Mouse (Mus musculus) 416B (cell line): Measurements from ENCODE around the gene Kcnh6.
"Not testable (repeated sequence)": the region's sequence is repeated elsewhere in the genome, so short reads cannot be mapped to it uniquely, and the experiment has no call there.

Experiments
- DNase-seq: peaks from one replicate; pipeline ENCODE4 v3.0.0; 2011; ENCODE audit warnings: low read depth

The Kcnh6 gene

GRCm38 (mm10) chr11:106013556-106014225 lies 5.8 kb downstream of the Kcnh6 start:
- DNase-seq, result no peak

- no peak for DNase-seq
Observed at GRCm38 (mm10) chr11:106016440-106016839, 8.5 kb downstream of the Kcnh6 start.

GRCm38 (mm10) chr11:106020051-106020763 lies 12.3 kb downstream of the Kcnh6 start:
- DNase-seq, result no peak

- no peak for DNase-seq
Observed at GRCm38 (mm10) chr11:106025774-106026173, 17.9 kb downstream of the Kcnh6 start.

GRCm38 (mm10) chr11:106026465-106027151 lies 18.7 kb downstream of the Kcnh6 start:
- peak; percentile 57 for DNase-seq

GRCm38 (mm10) chr11:106027607-106028006 lies 19.7 kb downstream of the Kcnh6 start:
- DNase-seq, result no peak

GRCm38 (mm10) chr11:106032074-106032473 lies 24.1 kb downstream of the Kcnh6 start:
- not testable (repeated sequence) for DNase-seq

GRCm38 (mm10) chr11:106033491-106033919 lies 25.6 kb downstream of the Kcnh6 start:
- DNase-seq, result no peak

- no peak for DNase-seq
Observed at GRCm38 (mm10) chr11:106034986-106035385, 27.1 kb downstream of the Kcnh6 start.

GRCm38 (mm10) chr11:106036548-106037417 lies 28.9 kb downstream of the Kcnh6 start, which contains the start of gene Dcaf7:
TSS of gene Dcaf7 (plus strand) at chr11:106036872.
- peak; percentile 98 for DNase-seq

GRCm38 (mm10) chr11:106037418-106037751 lies 29.5 kb downstream of the Kcnh6 start:
- peak; percentile 82 for DNase-seq

GRCm38 (mm10) chr11:106044349-106044748 lies 36.4 kb downstream of the Kcnh6 start:
- DNase-seq, result no peak

- no peak for DNase-seq
Observed at GRCm38 (mm10) chr11:106045256-106045655, 37.3 kb downstream of the Kcnh6 start.

- no peak for DNase-seq
Observed at GRCm38 (mm10) chr11:106045780-106046179, 37.9 kb downstream of the Kcnh6 start.

- DNase-seq, result no peak
Observed at GRCm38 (mm10) chr11:106046584-106046983, 38.7 kb downstream of the Kcnh6 start.

GRCm38 (mm10) chr11:106053921-106054320 lies 46.0 kb downstream of the Kcnh6 start:
- DNase-seq, result no peak

- DNase-seq, result no peak
Observed at GRCm38 (mm10) chr11:106054600-106054999, 46.7 kb downstream of the Kcnh6 start.

GRCm38 (mm10) chr11:106055341-106055740 lies 47.4 kb downstream of the Kcnh6 start:
- no peak for DNase-seq

GRCm38 (mm10) chr11:106056819-106057491 lies 49.0 kb downstream of the Kcnh6 start:
- DNase-seq, result peak; percentile 98

GRCm38 (mm10) chr11:106058020-106058419 lies 50.1 kb downstream of the Kcnh6 start:
- no peak for DNase-seq

GRCm38 (mm10) chr11:106060549-106060948 lies 52.6 kb downstream of the Kcnh6 start:
- peak; percentile 58 for DNase-seq
